Mouse (Mus musculus) CH12.LX (cell line): ENCODE measurements around the gene Gpr75.

Source experiments
- MAX ChIP-seq: IDR thresholded peaks from 2 replicates; pipeline ENCODE4 v1.6.1; 2011; ENCODE audit warnings: low read length, improper control_type of control experiment
- MAZ ChIP-seq: IDR thresholded peaks from 2 replicates; pipeline ENCODE4 v1.6.1; 2012; ENCODE audit warnings: low read depth, mild to moderate bottlenecking, inconsistent platforms, low read length, improper control_type of control experiment, moderate library complexity

DNA sequence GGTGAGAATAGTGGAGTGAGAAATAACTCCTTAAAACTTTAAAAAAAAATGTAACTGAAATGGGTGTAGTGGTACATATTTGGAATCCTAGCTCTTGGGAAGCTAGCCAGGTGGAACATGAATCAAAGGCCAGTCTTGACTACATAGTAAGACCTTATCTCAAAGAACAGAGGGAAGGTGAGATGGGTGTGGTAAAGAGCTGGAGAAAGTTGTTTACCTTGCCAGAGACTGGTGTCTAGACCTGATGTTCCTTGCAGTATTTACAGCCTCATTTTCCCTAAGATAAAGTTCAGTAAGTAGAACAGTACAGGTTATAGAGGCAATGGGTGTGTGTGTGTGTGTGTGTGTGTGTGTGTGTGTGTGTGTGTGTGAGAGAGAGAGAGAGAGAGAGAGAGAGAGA, 12.7 kb upstream of the Gpr75 start:
- TF ChIP-seq MAZ (no peak), MAX (no peak)
